Mouse (Mus musculus): ENCODE measurements around the gene Olfr376. TPM values are rescaled to one million over a fixed set of nuclear protein-coding genes. Genes with fewer than 3 reads are reported as not detected.

The Olfr376 gene
- not detected for total RNA-seq (2021)
- long read RNA-seq, experiment 1, result 0 reads
- long read RNA-seq, experiment 2, result 0 reads

DNA sequence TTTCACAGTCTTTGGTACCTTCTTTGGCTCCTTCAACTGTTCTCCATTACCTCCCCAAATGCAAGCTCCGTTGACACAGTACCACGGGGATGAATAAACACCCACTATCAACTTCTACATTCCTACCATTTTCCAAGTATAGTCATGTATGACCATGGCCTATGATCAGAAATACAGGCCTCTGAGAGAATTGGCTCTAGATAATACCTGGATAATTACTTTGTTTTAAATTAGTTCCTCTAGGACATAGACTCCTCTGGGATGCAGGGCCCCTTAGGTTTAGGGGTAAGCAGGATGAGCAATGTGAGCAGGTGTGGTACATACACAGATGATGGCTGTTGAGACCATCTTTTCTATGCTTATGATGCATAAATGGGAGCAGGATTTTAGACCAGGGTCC is at the start of gene Olfr376:
Gene Olfr376 (plus strand): TSS at position 301 of the 400 bp plus-strand sequence.
- no peak for DNase-seq (ENCODE audit: low spot score in 2 of 2)

DNA sequence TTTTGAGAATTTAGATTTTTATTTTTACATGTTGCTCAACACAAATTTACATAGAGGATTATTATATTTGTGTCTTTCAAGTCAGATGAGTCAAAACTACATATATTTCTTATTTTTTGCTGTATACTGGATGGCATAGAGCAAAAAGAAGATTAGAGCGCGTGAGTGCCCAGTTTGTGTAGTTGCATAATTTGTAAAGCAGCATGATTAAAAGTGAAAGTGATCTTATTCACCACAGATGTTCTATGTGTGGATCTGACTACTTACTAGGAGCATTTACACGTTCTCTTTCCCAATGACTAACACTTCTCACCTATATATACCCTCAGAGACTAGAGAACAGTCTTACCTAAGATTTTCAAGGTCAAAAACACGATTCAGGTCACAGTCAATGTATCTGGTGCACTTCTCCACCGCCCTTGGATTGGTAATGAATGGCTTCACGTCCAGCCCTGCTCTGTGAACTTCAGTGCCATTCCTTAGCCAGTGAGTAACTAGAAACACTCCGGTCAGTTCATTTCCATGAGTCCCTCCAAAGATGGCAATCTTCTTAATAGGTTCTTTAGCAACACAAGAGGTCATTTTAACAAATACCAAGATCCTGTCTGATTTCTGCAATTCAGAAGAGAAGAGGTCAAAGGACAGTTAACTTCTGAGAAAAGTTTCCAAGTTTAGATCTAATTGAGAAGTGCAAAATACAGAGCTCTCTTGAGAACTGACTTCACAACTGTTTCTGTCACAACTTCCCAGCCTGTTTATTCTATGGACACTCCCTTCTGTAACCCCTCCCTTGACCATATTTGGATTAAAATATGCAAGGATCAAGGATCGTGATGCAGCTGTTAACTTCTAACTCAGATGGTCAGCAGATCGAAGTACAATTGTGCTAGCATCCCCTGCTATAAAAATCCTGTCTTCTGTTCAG is 46.9 kb upstream of the Olfr376 start:
- DNase-seq (ENCODE audit: low spot score in 2 of 2), result no peak

GRCm38 (mm10) chr11:73326485-73326886 is 44.6 kb upstream of the Olfr376 start:
- DNase-seq (ENCODE audit: low spot score in 2 of 2), result no peak

- no peak for DNase-seq (ENCODE audit: low spot score in 2 of 2)
Observed at GRCm38 (mm10) chr11:73327361-73327760, 43.7 kb upstream of the Olfr376 start.

GRCm38 (mm10) chr11:73329442-73329841 is 41.6 kb upstream of the Olfr376 start, which contains the start of the genes Aspa, Gm49340 and Spata22:
Gene Aspa, minus strand, starts transcription at chr11:73329596.
Gene Gm49340, plus strand, starts transcription at chr11:73329741.
Gene Spata22, plus strand, starts transcription at chr11:73329741.
- no peak for DNase-seq (ENCODE audit: low spot score in 2 of 2)

DNA sequence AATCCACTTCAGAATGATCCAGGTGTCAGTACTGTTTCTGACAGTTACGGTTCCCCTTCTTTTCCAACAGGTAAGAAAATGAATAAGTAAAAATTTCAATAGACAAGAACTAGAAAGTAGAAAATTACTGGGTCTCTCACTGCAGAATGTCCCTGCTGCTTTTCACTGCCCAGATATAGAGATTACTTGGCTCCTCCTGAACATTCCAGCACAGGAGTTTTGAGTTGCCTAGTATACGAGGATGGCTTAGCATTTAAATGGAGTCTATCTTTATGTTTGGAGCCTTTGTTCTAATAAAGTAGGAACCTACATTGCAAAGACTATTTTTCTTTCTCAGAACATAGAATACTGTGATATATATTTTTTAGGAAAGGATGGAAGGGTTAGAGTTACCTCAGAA is 37.7 kb upstream of the Olfr376 start:
- DNase-seq (ENCODE audit: low spot score in 2 of 2), result no peak

DNA sequence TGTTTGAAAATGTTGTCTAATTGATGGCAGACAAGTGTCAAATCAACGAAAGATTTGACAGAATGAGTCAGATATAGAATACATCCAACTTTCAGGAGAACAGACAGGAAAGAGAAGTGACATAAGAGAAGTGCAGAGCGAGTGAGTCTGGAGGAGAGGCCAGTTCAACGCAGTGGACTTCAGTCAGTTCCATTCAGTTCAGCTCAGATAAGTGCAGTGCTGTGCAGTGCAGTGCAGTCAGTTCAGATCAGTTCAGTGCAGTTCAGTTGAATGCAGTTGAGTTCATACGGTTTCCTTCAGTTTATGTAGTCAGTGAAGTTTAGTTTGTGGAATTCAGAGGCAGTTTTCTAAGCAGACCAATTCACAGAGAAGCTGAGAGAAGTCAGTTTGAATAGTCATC is 34.1 kb upstream of the Olfr376 start:
- DNase-seq (ENCODE audit: low spot score in 2 of 2), result no peak

GRCm38 (mm10) chr11:73350483-73350882 is 20.6 kb upstream of the Olfr376 start, which contains the start of gene Olfr20:
Gene Olfr20, plus strand, starts transcription at chr11:73350783.
- DNase-seq (ENCODE audit: low spot score in 2 of 2), result no peak

DNA sequence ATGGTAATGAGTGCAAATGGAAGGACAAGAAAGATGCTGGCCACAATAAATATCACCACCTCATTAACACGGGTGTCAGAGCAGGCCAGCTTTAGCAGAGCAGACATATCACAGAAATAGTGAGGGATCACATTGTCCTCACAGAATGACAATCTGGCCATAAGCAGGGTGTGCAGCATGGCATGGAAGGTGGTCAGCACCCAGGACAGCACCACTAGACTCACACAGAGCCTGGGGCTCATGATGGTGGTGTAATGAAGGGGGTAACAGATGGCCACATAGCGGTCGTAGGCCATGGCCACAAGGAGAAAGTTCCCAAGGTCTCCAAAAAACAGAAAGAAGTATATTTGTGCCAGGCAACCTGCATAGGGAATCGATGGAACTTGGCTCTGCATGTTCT is 24.3 kb downstream of the Olfr376 start:
- no peak for DNase-seq (ENCODE audit: low spot score in 2 of 2)

DNA sequence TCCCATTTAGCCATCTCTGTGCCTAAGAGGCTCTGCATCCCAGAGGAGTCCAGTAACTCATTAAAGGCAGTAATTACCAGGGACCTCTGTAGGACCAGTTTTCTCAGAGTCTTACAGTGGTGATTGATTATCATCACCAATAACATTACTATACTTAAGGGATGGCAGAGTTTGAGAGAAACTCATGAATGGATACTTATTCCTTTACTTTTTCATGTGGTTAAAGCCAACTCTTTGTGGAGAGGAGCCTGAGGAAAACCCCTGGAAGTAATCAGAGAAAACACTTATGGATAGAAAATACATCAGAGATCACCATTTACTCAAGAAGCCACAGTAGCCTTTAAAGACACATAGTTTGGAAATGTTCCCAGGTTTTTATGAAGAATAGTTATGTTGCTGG is 28.5 kb downstream of the Olfr376 start, which contains the start of gene Olfr1:
Gene Olfr1 (minus strand): TSS at position 101 of the 400 bp plus-strand sequence.
- DNase-seq (ENCODE audit: low spot score in 2 of 2), result no peak

Other genes starting within 250 kb of the Olfr376 start
- 1 to 10 TPM; 2.9 to 3.0 TPM for gene Haspin, start 233.0 kb upstream of the Olfr376 start, total RNA-seq (2021)
- gene P2rx5, start 210.8 kb upstream of the Olfr376 start, total RNA-seq (2021), result 1 to 10 TPM; 6.2 to 7.1 TPM
- gene Emc6, start 194.2 kb upstream of the Olfr376 start, total RNA-seq (2021), result 10 to 100 TPM; 60.1 to 67.3 TPM
- gene Tax1bp3, start 194.2 kb upstream of the Olfr376 start, total RNA-seq (2021), result 10 to 100 TPM; 52.8 to 57.5 TPM
- gene Ctns, start 172.2 kb upstream of the Olfr376 start, total RNA-seq (2021), result 10 to 100 TPM; 13.8 to 14.0 TPM
- gene Shpk, start 171.8 kb upstream of the Olfr376 start, total RNA-seq (2021), result 1 to 10 TPM; 1.7 to 2.1 TPM
- under 1 TPM; 0.31 to 0.52 TPM for gene Trpv1, start 137.0 kb upstream of the Olfr376 start, total RNA-seq (2021)
- gene Trpv3, start 103.9 kb upstream of the Olfr376 start, total RNA-seq (2021), result under 1 TPM in 1 of 2 experiments, not detected in 1; 0.05 TPM
- 1 to 10 TPM; 2.1 to 2.4 TPM for gene Aspa, start 41.6 kb upstream of the Olfr376 start, total RNA-seq (2021)
- not detected for gene Gm49340, start 41.5 kb upstream of the Olfr376 start, total RNA-seq (2021)
- gene Spata22, start 41.5 kb upstream of the Olfr376 start, total RNA-seq (2021), result not detected
- gene Olfr20, start 20.5 kb upstream of the Olfr376 start, total RNA-seq (2021), result not detected
- gene Olfr1, start 28.4 kb downstream of the Olfr376 start, total RNA-seq (2021), result not detected
- gene Olfr378, start 57.2 kb downstream of the Olfr376 start, total RNA-seq (2021), result not detected
- not detected for gene Olfr380, start 86.3 kb downstream of the Olfr376 start, total RNA-seq (2021)
- gene Olfr381, start 120.4 kb downstream of the Olfr376 start, total RNA-seq (2021), result not detected
- gene Olfr382, start 146.0 kb downstream of the Olfr376 start, total RNA-seq (2021), result not detected
- not detected for gene Olfr385, start 221.8 kb downstream of the Olfr376 start, total RNA-seq (2021)
- gene Olfr384, start 227.3 kb downstream of the Olfr376 start, total RNA-seq (2021), result not detected